Mouse (Mus musculus): Measurements from ENCODE around the gene Ctrb1. TPM values are rescaled to one million over a fixed set of nuclear protein-coding genes. Genes with fewer than 3 reads are reported as not detected.

Gene Ctrb1
- polyA plus RNA-seq, 1 experiment from 2014 or later = not detected

GRCm38 (mm10) chr8:111712588-111712987, 21.8 kb upstream of the Ctrb1 start:
- Histone ChIP-seq H3K9me3 (replicated peaks; ENCODE audit: control insufficient read depth, low read length, poor library complexity, severe bottlenecking) (no peaks in the 10 kb centered on the region), H3K27me3 (ENCODE audit: control insufficient read depth, insufficient read depth, low read depth, low read length) (no peaks in the 10 kb centered on the region), H3K4me1 (ENCODE audit: control insufficient read depth, insufficient read depth, low read length) (peaks cover 18% of the 10 kb centered on the region), H3K36me3 (ENCODE audit: control insufficient read depth, insufficient read depth, low read length) (peaks cover 34% of the 10 kb centered on the region), H3K4me2 (ENCODE audit: low read length) (no peak overlapping the region), H3K4me3 (ENCODE audit: low read depth, low read length) (no peak overlapping the region), H3K27ac (ENCODE audit: low read length) (no peak overlapping the region), H3K9ac (ENCODE audit: low read depth, low read length) (no peak overlapping the region)
- no peak for ATAC-seq
- 80% methylated on average over 6 of the region's 6 CpGs for WGBS

GRCm38 (mm10) chr8:111712135-111712534, 21.3 kb upstream of the Ctrb1 start:
- ATAC-seq = no peak
- no peak overlapping the region for H3K4me3 ChIP-seq (ENCODE audit: low read depth, low read length)
- no peak overlapping the region for H3K27ac ChIP-seq (ENCODE audit: low read length)
- no peaks in the 10 kb centered on the region for H3K27me3 ChIP-seq (ENCODE audit: control insufficient read depth, insufficient read depth, low read depth, low read length)
- no peak overlapping the region for H3K4me2 ChIP-seq (ENCODE audit: low read length)
- 72% methylated on average over 9 of the region's 9 CpGs for WGBS
- no peak overlapping the region for H3K9ac ChIP-seq (ENCODE audit: low read depth, low read length)
- no peaks in the 10 kb centered on the region for H3K9me3 ChIP-seq (replicated peaks; ENCODE audit: control insufficient read depth, low read length, poor library complexity, severe bottlenecking)
- peaks cover 14% of the 10 kb centered on the region for H3K4me1 ChIP-seq (ENCODE audit: control insufficient read depth, insufficient read depth, low read length)
- H3K36me3 ChIP-seq (ENCODE audit: control insufficient read depth, insufficient read depth, low read length) = peaks cover 34% of the 10 kb centered on the region

GRCm38 (mm10) chr8:111710777-111711485, 20.1 kb upstream of the Ctrb1 start:
- H3K4me2 ChIP-seq (ENCODE audit: low read length) = no peak overlapping the region
- peaks cover 34% of the 10 kb centered on the region for H3K36me3 ChIP-seq (ENCODE audit: control insufficient read depth, insufficient read depth, low read length)
- no peak overlapping the region for H3K9ac ChIP-seq (ENCODE audit: low read depth, low read length)
- no peak overlapping the region for H3K4me3 ChIP-seq (ENCODE audit: low read depth, low read length)
- no peak overlapping the region for H3K27ac ChIP-seq (ENCODE audit: low read length)
- H3K4me1 ChIP-seq (ENCODE audit: control insufficient read depth, insufficient read depth, low read length) = peaks cover 2% of the 10 kb centered on the region
- WGBS = 95% methylated on average over 20 of the region's 20 CpGs
- ATAC-seq = no peak
- H3K27me3 ChIP-seq (ENCODE audit: control insufficient read depth, insufficient read depth, low read depth, low read length) = no peaks in the 10 kb centered on the region
- H3K9me3 ChIP-seq (replicated peaks; ENCODE audit: control insufficient read depth, low read length, poor library complexity, severe bottlenecking) = no peaks in the 10 kb centered on the region

- H3K9me3 ChIP-seq (replicated peaks; ENCODE audit: control insufficient read depth, low read length, poor library complexity, severe bottlenecking) = no peaks in the 10 kb centered on the region
- H3K36me3 ChIP-seq (ENCODE audit: control insufficient read depth, insufficient read depth, low read length) = peaks cover 26% of the 10 kb centered on the region
- H3K4me3 ChIP-seq (ENCODE audit: low read depth, low read length) = no peak overlapping the region
- H3K4me1 ChIP-seq (ENCODE audit: control insufficient read depth, insufficient read depth, low read length) = no peaks in the 10 kb centered on the region
- no peak overlapping the region for H3K27ac ChIP-seq (ENCODE audit: low read length)
- H3K4me2 ChIP-seq (ENCODE audit: low read length) = no peak overlapping the region
- ATAC-seq = no peak
- H3K9ac ChIP-seq (ENCODE audit: low read depth, low read length) = no peak overlapping the region
- H3K27me3 ChIP-seq (ENCODE audit: control insufficient read depth, insufficient read depth, low read depth, low read length) = no peaks in the 10 kb centered on the region
- 88% methylated on average over 1 of the region's 1 CpGs for WGBS
Measured at GRCm38 (mm10) chr8:111709223-111709622, 18.4 kb upstream of the Ctrb1 start.

GRCm38 (mm10) chr8:111708265-111708664, 17.5 kb upstream of the Ctrb1 start:
- Histone ChIP-seq H3K4me1 (ENCODE audit: control insufficient read depth, insufficient read depth, low read length) (no peaks in the 10 kb centered on the region), H3K36me3 (ENCODE audit: control insufficient read depth, insufficient read depth, low read length) (peaks cover 17% of the 10 kb centered on the region), H3K9ac (ENCODE audit: low read depth, low read length) (no peak overlapping the region), H3K27me3 (ENCODE audit: control insufficient read depth, insufficient read depth, low read depth, low read length) (no peaks in the 10 kb centered on the region), H3K4me3 (ENCODE audit: low read depth, low read length) (no peak overlapping the region), H3K27ac (ENCODE audit: low read length) (no peak overlapping the region), H3K4me2 (ENCODE audit: low read length) (no peak overlapping the region), H3K9me3 (replicated peaks; ENCODE audit: control insufficient read depth, low read length, poor library complexity, severe bottlenecking) (no peaks in the 10 kb centered on the region)
- 91% methylated on average over 6 of the region's 6 CpGs for WGBS
- no peak for ATAC-seq

GRCm38 (mm10) chr8:111705699-111706098, 14.9 kb upstream of the Ctrb1 start:
- 58% methylated on average over 5 of the region's 5 CpGs for WGBS
- Histone ChIP-seq H3K9me3 (replicated peaks; ENCODE audit: control insufficient read depth, low read length, poor library complexity, severe bottlenecking) (no peaks in the 10 kb centered on the region), H3K36me3 (ENCODE audit: control insufficient read depth, insufficient read depth, low read length) (peaks cover 8% of the 10 kb centered on the region; the same call in 1 of the 2 replicates), H3K9ac (ENCODE audit: low read depth, low read length) (no peak overlapping the region), H3K4me1 (ENCODE audit: control insufficient read depth, insufficient read depth, low read length) (no peaks in the 10 kb centered on the region), H3K4me2 (ENCODE audit: low read length) (no peak overlapping the region), H3K27ac (ENCODE audit: low read length) (no peak overlapping the region), H3K27me3 (ENCODE audit: control insufficient read depth, insufficient read depth, low read depth, low read length) (no peaks in the 10 kb centered on the region), H3K4me3 (ENCODE audit: low read depth, low read length) (no peak overlapping the region)
- no peak for ATAC-seq

- H3K36me3 ChIP-seq (ENCODE audit: control insufficient read depth, insufficient read depth, low read length) = peaks cover 4% of the 10 kb centered on the region; the same call in 1 of the 2 replicates
- H3K27me3 ChIP-seq (ENCODE audit: control insufficient read depth, insufficient read depth, low read depth, low read length) = no peaks in the 10 kb centered on the region
- 76% methylated on average over 3 of the region's 3 CpGs for WGBS
Measured at GRCm38 (mm10) chr8:111705222-111705621, 14.4 kb upstream of the Ctrb1 start.

GRCm38 (mm10) chr8:111704585-111704984, 13.8 kb upstream of the Ctrb1 start:
- Histone ChIP-seq H3K27me3 (ENCODE audit: control insufficient read depth, insufficient read depth, low read depth, low read length) (no peaks in the 10 kb centered on the region), H3K4me2 (ENCODE audit: low read length) (no peak overlapping the region), H3K9me3 (replicated peaks; ENCODE audit: control insufficient read depth, low read length, poor library complexity, severe bottlenecking) (no peaks in the 10 kb centered on the region), H3K27ac (ENCODE audit: low read length) (no peak overlapping the region), H3K4me1 (ENCODE audit: control insufficient read depth, insufficient read depth, low read length) (no peaks in the 10 kb centered on the region), H3K36me3 (ENCODE audit: control insufficient read depth, insufficient read depth, low read length) (0 out of 2 replicates have a peak, but pooled peaks cover 4% of the 10 kb centered on the region), H3K4me3 (ENCODE audit: low read depth, low read length) (no peak overlapping the region), H3K9ac (ENCODE audit: low read depth, low read length) (no peak overlapping the region)
- 95% methylated on average over 12 of the region's 12 CpGs for WGBS
- no peak for ATAC-seq

More at GRCm38 (mm10) chr8:111705222-111705621, 14.4 kb upstream of the Ctrb1 start:
- no peak overlapping the region for H3K4me3 ChIP-seq (ENCODE audit: low read depth, low read length)
- ATAC-seq = no peak
- H3K4me2 ChIP-seq (ENCODE audit: low read length) = no peak overlapping the region
- H3K9me3 ChIP-seq (replicated peaks; ENCODE audit: control insufficient read depth, low read length, poor library complexity, severe bottlenecking) = no peaks in the 10 kb centered on the region
- no peak overlapping the region for H3K9ac ChIP-seq (ENCODE audit: low read depth, low read length)
- no peaks in the 10 kb centered on the region for H3K4me1 ChIP-seq (ENCODE audit: control insufficient read depth, insufficient read depth, low read length)
- H3K27ac ChIP-seq (ENCODE audit: low read length) = no peak overlapping the region

GRCm38 (mm10) chr8:111701380-111701779, 10.6 kb upstream of the Ctrb1 start:
- Histone ChIP-seq H3K9ac (ENCODE audit: low read depth, low read length) (no peak overlapping the region), H3K4me3 (ENCODE audit: low read depth, low read length) (no peak overlapping the region), H3K9me3 (replicated peaks; ENCODE audit: control insufficient read depth, low read length, poor library complexity, severe bottlenecking) (no peaks in the 10 kb centered on the region), H3K36me3 (ENCODE audit: control insufficient read depth, insufficient read depth, low read length) (no peaks in the 10 kb centered on the region), H3K4me1 (ENCODE audit: control insufficient read depth, insufficient read depth, low read length) (no peaks in the 10 kb centered on the region), H3K4me2 (ENCODE audit: low read length) (no peak overlapping the region), H3K27ac (ENCODE audit: low read length) (no peak overlapping the region), H3K27me3 (ENCODE audit: control insufficient read depth, insufficient read depth, low read depth, low read length) (no peaks in the 10 kb centered on the region)
- WGBS = 84% methylated on average over 9 of the region's 9 CpGs
- no peak for ATAC-seq

All from midbrain, embryonic 16.5 days (tissue).